Mouse (Mus musculus): Measurements from ENCODE around the gene Mbd6. TPM values are rescaled to one million over a fixed set of nuclear protein-coding genes. Genes with fewer than 3 reads are reported as not detected.
A peak's percentile ranks its signal among the peaks of the same experiment; 100 is the strongest.

Mbd6 gene
- polyA plus RNA-seq, 1 experiment from 2014 or later: 19.6 TPM

GRCm38 (mm10) chr10:127286194-127286593 is 2.6 kb downstream of the Mbd6 start:
- no peak overlapping the region for H3K9ac ChIP-seq
- no peak overlapping the region for H3K4me2 ChIP-seq (replicated peaks)
- no peak overlapping the region for H3K27ac ChIP-seq (replicated peaks)
- H3K36me3 ChIP-seq: peaks cover 63% of the 10 kb centered on the region
- 75% methylated on average over 7 of the region's 7 CpGs for WGBS
- peaks cover 48% of the 10 kb centered on the region for H3K4me1 ChIP-seq
- H3K27me3 ChIP-seq: no peaks in the 10 kb centered on the region
- no peak for ATAC-seq (ENCODE audit: insufficient number of reproducible peaks, low FRiP score, low TSS enrichment, low read depth)
- no peaks in the 10 kb centered on the region for H3K9me3 ChIP-seq (replicated peaks)
- H3K4me3 ChIP-seq (replicated peaks): no peak overlapping the region

- Histone ChIP-seq H3K9ac (peak overlapping the region; percentile 12; the same call in 1 of the 2 replicates), H3K36me3 (peaks cover 69% of the 10 kb centered on the region), H3K4me3 (replicated peaks) (no peak overlapping the region), H3K4me2 (replicated peaks) (no peak overlapping the region), H3K9me3 (replicated peaks) (no peaks in the 10 kb centered on the region), H3K4me1 (peaks cover 48% of the 10 kb centered on the region), H3K27me3 (no peaks in the 10 kb centered on the region), H3K27ac (replicated peaks) (no peak overlapping the region)
- ATAC-seq (ENCODE audit: insufficient number of reproducible peaks, low FRiP score, low TSS enrichment, low read depth): no peak
- 84% methylated on average over 13 of the region's 13 CpGs for WGBS
Observed at GRCm38 (mm10) chr10:127285644-127286043, 3.2 kb downstream of the Mbd6 start.

GRCm38 (mm10) chr10:127284724-127285500 is 3.9 kb downstream of the Mbd6 start:
- Histone ChIP-seq H3K27ac (replicated peaks) (no peak overlapping the region), H3K9me3 (replicated peaks) (no peaks in the 10 kb centered on the region), H3K36me3 (peaks cover 76% of the 10 kb centered on the region), H3K4me3 (replicated peaks) (no peak overlapping the region), H3K27me3 (no peaks in the 10 kb centered on the region), H3K4me2 (replicated peaks) (no peak overlapping the region), H3K9ac (peak overlapping the region; percentile 12; the same call in 1 of the 2 replicates), H3K4me1 (peaks cover 46% of the 10 kb centered on the region)
- no peak for ATAC-seq (ENCODE audit: insufficient number of reproducible peaks, low FRiP score, low TSS enrichment, low read depth)
- WGBS: 72% methylated on average over 11 of the region's 11 CpGs

- H3K9me3 ChIP-seq (replicated peaks): no peaks in the 10 kb centered on the region
- 94% methylated on average over 7 of the region's 7 CpGs for WGBS
- no peak overlapping the region for H3K4me2 ChIP-seq (replicated peaks)
- H3K27me3 ChIP-seq: no peaks in the 10 kb centered on the region
- no peak overlapping the region for H3K9ac ChIP-seq
- peaks cover 84% of the 10 kb centered on the region for H3K36me3 ChIP-seq
- peaks cover 39% of the 10 kb centered on the region for H3K4me1 ChIP-seq
- no peak for ATAC-seq (ENCODE audit: insufficient number of reproducible peaks, low FRiP score, low TSS enrichment, low read depth)
- H3K4me3 ChIP-seq (replicated peaks): no peak overlapping the region
- no peak overlapping the region; the same call in 1 of the 2 replicates for H3K27ac ChIP-seq (replicated peaks)
Observed at GRCm38 (mm10) chr10:127284105-127284622, 4.7 kb downstream of the Mbd6 start.

GRCm38 (mm10) chr10:127282620-127283215 is 6.1 kb downstream of the Mbd6 start:
- peaks cover 98% of the 10 kb centered on the region for H3K36me3 ChIP-seq
- H3K4me3 ChIP-seq (replicated peaks): no peak overlapping the region
- H3K27ac ChIP-seq (replicated peaks): no peak overlapping the region
- H3K4me2 ChIP-seq (replicated peaks): no peak overlapping the region
- no peaks in the 10 kb centered on the region for H3K9me3 ChIP-seq (replicated peaks)
- H3K4me1 ChIP-seq: peaks cover 33% of the 10 kb centered on the region
- no peak for ATAC-seq (ENCODE audit: insufficient number of reproducible peaks, low FRiP score, low TSS enrichment, low read depth)
- 82% methylated on average over 13 of the region's 13 CpGs for WGBS
- H3K27me3 ChIP-seq: no peaks in the 10 kb centered on the region
- H3K9ac ChIP-seq: no peak overlapping the region

- no peak for ATAC-seq (ENCODE audit: insufficient number of reproducible peaks, low FRiP score, low TSS enrichment, low read depth)
Observed at GRCm38 (mm10) chr10:127281316-127281715, 7.5 kb downstream of the Mbd6 start.

GRCm38 (mm10) chr10:127279730-127280129 is 9.1 kb downstream of the Mbd6 start:
- H3K36me3 ChIP-seq: peaks cover 100% of the 10 kb centered on the region
- H3K4me1 ChIP-seq: peaks cover 4% of the 10 kb centered on the region
- WGBS: 88% methylated on average over 2 of the region's 2 CpGs

More at GRCm38 (mm10) chr10:127281316-127281715, 7.5 kb downstream of the Mbd6 start:
- Histone ChIP-seq H3K4me2 (replicated peaks) (no peak overlapping the region), H3K27ac (replicated peaks) (no peak overlapping the region), H3K9ac (no peak overlapping the region), H3K36me3 (peaks cover 100% of the 10 kb centered on the region), H3K9me3 (replicated peaks) (no peaks in the 10 kb centered on the region), H3K27me3 (no peaks in the 10 kb centered on the region), H3K4me3 (replicated peaks) (no peak overlapping the region), H3K4me1 (peaks cover 19% of the 10 kb centered on the region)
- WGBS: 83% methylated on average over 8 of the region's 8 CpGs

GRCm38 (mm10) chr10:127274261-127275022 is 14.4 kb downstream of the Mbd6 start:
- Histone ChIP-seq H3K4me1 (no peaks in the 10 kb centered on the region; the same call in 1 of the 2 replicates), H3K27me3 (no peaks in the 10 kb centered on the region), H3K4me3 (replicated peaks) (no peak overlapping the region), H3K9ac (no peak overlapping the region), H3K27ac (replicated peaks) (no peak overlapping the region), H3K4me2 (replicated peaks) (no peak overlapping the region), H3K9me3 (replicated peaks) (no peaks in the 10 kb centered on the region), H3K36me3 (peaks cover 94% of the 10 kb centered on the region)
- 89% methylated on average over 11 of the region's 11 CpGs for WGBS
- ATAC-seq (ENCODE audit: insufficient number of reproducible peaks, low FRiP score, low TSS enrichment, low read depth): no peak

More at GRCm38 (mm10) chr10:127279730-127280129, 9.1 kb downstream of the Mbd6 start:
- Histone ChIP-seq H3K27ac (replicated peaks) (no peak overlapping the region), H3K9ac (no peak overlapping the region), H3K27me3 (no peaks in the 10 kb centered on the region), H3K4me2 (replicated peaks) (no peak overlapping the region), H3K9me3 (replicated peaks) (no peaks in the 10 kb centered on the region), H3K4me3 (replicated peaks) (no peak overlapping the region)
- no peak for ATAC-seq (ENCODE audit: insufficient number of reproducible peaks, low FRiP score, low TSS enrichment, low read depth)

- no peaks in the 10 kb centered on the region for H3K27me3 ChIP-seq
- WGBS: 89% methylated on average over 5 of the region's 5 CpGs
Observed at GRCm38 (mm10) chr10:127272371-127272770, 16.4 kb downstream of the Mbd6 start.

GRCm38 (mm10) chr10:127269884-127270283 is 18.9 kb downstream of the Mbd6 start:
- Histone ChIP-seq H3K36me3 (peaks cover 61% of the 10 kb centered on the region), H3K4me2 (replicated peaks) (no peak overlapping the region), H3K4me3 (replicated peaks) (no peak overlapping the region), H3K9ac (no peak overlapping the region), H3K4me1 (peaks cover 20% of the 10 kb centered on the region), H3K27me3 (no peaks in the 10 kb centered on the region), H3K9me3 (replicated peaks) (no peaks in the 10 kb centered on the region), H3K27ac (replicated peaks) (no peak overlapping the region)
- 70% methylated on average over 4 of the region's 4 CpGs for WGBS
- no peak for ATAC-seq (ENCODE audit: insufficient number of reproducible peaks, low FRiP score, low TSS enrichment, low read depth)

More at GRCm38 (mm10) chr10:127272371-127272770, 16.4 kb downstream of the Mbd6 start:
- H3K9me3 ChIP-seq (replicated peaks): no peaks in the 10 kb centered on the region
- peaks cover 85% of the 10 kb centered on the region for H3K36me3 ChIP-seq
- H3K4me3 ChIP-seq (replicated peaks): no peak overlapping the region
- ATAC-seq (ENCODE audit: insufficient number of reproducible peaks, low FRiP score, low TSS enrichment, low read depth): no peak
- peaks cover 14% of the 10 kb centered on the region for H3K4me1 ChIP-seq
- H3K27ac ChIP-seq (replicated peaks): no peak overlapping the region
- no peak overlapping the region for H3K4me2 ChIP-seq (replicated peaks)
- no peak overlapping the region for H3K9ac ChIP-seq

- no peak overlapping the region for H3K27ac ChIP-seq (replicated peaks)
- H3K36me3 ChIP-seq: peaks cover 52% of the 10 kb centered on the region
- WGBS: 76% methylated on average over 12 of the region's 12 CpGs
- H3K4me1 ChIP-seq: peaks cover 20% of the 10 kb centered on the region
- no peaks in the 10 kb centered on the region for H3K9me3 ChIP-seq (replicated peaks)
- H3K27me3 ChIP-seq: peaks cover 4% of the 10 kb centered on the region
- H3K4me3 ChIP-seq (replicated peaks): no peak overlapping the region
- H3K4me2 ChIP-seq (replicated peaks): no peak overlapping the region
- no peak for ATAC-seq (ENCODE audit: insufficient number of reproducible peaks, low FRiP score, low TSS enrichment, low read depth)
- no peak overlapping the region for H3K9ac ChIP-seq
Observed at GRCm38 (mm10) chr10:127269036-127269435, 19.8 kb downstream of the Mbd6 start.
